Mouse (Mus musculus): ENCODE measurements around the gene Mgmt. TPM values are rescaled to one million over a fixed set of nuclear protein-coding genes. Genes with fewer than 3 reads are reported as not detected.

The Mgmt gene
- total RNA-seq, 1 experiment from 2014 or later, result not detected

GRCm38 (mm10) chr7:137075301-137075700 is 180.9 kb downstream of the Mgmt start:
- no peak for ATAC-seq (replicated peaks; ENCODE audit: insufficient number of reproducible peaks, low FRiP score, low TSS enrichment, poor library complexity, severe bottlenecking)

- no peak for ATAC-seq (replicated peaks; ENCODE audit: insufficient number of reproducible peaks, low FRiP score, low TSS enrichment, poor library complexity, severe bottlenecking)
Observed at GRCm38 (mm10) chr7:137080171-137080570, 185.8 kb downstream of the Mgmt start.

- ATAC-seq (replicated peaks; ENCODE audit: insufficient number of reproducible peaks, low FRiP score, low TSS enrichment, poor library complexity, severe bottlenecking), result no peak
Observed at GRCm38 (mm10) chr7:137082171-137082570, 187.8 kb downstream of the Mgmt start.

- ATAC-seq (replicated peaks; ENCODE audit: insufficient number of reproducible peaks, low FRiP score, low TSS enrichment, poor library complexity, severe bottlenecking), result no peak
Observed at GRCm38 (mm10) chr7:137084651-137085050, 190.2 kb downstream of the Mgmt start.

GRCm38 (mm10) chr7:137085969-137086606 is 191.7 kb downstream of the Mgmt start:
- ATAC-seq (replicated peaks; ENCODE audit: insufficient number of reproducible peaks, low FRiP score, low TSS enrichment, poor library complexity, severe bottlenecking), result no peak

GRCm38 (mm10) chr7:137087136-137087535 is 192.7 kb downstream of the Mgmt start:
- no peak for ATAC-seq (replicated peaks; ENCODE audit: insufficient number of reproducible peaks, low FRiP score, low TSS enrichment, poor library complexity, severe bottlenecking)

GRCm38 (mm10) chr7:137088141-137088540 is 193.7 kb downstream of the Mgmt start:
- ATAC-seq (replicated peaks; ENCODE audit: insufficient number of reproducible peaks, low FRiP score, low TSS enrichment, poor library complexity, severe bottlenecking), result no peak

GRCm38 (mm10) chr7:137094551-137094950 is 200.1 kb downstream of the Mgmt start:
- no peak for ATAC-seq (replicated peaks; ENCODE audit: insufficient number of reproducible peaks, low FRiP score, low TSS enrichment, poor library complexity, severe bottlenecking)

- ATAC-seq (replicated peaks; ENCODE audit: insufficient number of reproducible peaks, low FRiP score, low TSS enrichment, poor library complexity, severe bottlenecking), result no peak
Observed at GRCm38 (mm10) chr7:137095702-137096101, 201.3 kb downstream of the Mgmt start.

- ATAC-seq (replicated peaks; ENCODE audit: insufficient number of reproducible peaks, low FRiP score, low TSS enrichment, poor library complexity, severe bottlenecking), result no peak
Observed at GRCm38 (mm10) chr7:137099766-137100165, 205.4 kb downstream of the Mgmt start.

- no peak for ATAC-seq (replicated peaks; ENCODE audit: insufficient number of reproducible peaks, low FRiP score, low TSS enrichment, poor library complexity, severe bottlenecking)
Observed at GRCm38 (mm10) chr7:137102606-137103195, 208.3 kb downstream of the Mgmt start.

- no peak for ATAC-seq (replicated peaks; ENCODE audit: insufficient number of reproducible peaks, low FRiP score, low TSS enrichment, poor library complexity, severe bottlenecking)
Observed at GRCm38 (mm10) chr7:137112101-137112500, 217.7 kb downstream of the Mgmt start.

- ATAC-seq (replicated peaks; ENCODE audit: insufficient number of reproducible peaks, low FRiP score, low TSS enrichment, poor library complexity, severe bottlenecking), result no peak
Observed at GRCm38 (mm10) chr7:137116246-137116645, 221.8 kb downstream of the Mgmt start.

GRCm38 (mm10) chr7:137121243-137121858 is 226.9 kb downstream of the Mgmt start:
- ATAC-seq (replicated peaks; ENCODE audit: insufficient number of reproducible peaks, low FRiP score, low TSS enrichment, poor library complexity, severe bottlenecking), result no peak

- ATAC-seq (replicated peaks; ENCODE audit: insufficient number of reproducible peaks, low FRiP score, low TSS enrichment, poor library complexity, severe bottlenecking), result no peak
Observed at GRCm38 (mm10) chr7:137128726-137129125, 234.3 kb downstream of the Mgmt start.

GRCm38 (mm10) chr7:137130211-137130610 is 235.8 kb downstream of the Mgmt start:
- ATAC-seq (replicated peaks; ENCODE audit: insufficient number of reproducible peaks, low FRiP score, low TSS enrichment, poor library complexity, severe bottlenecking), result no peak

- ATAC-seq (replicated peaks; ENCODE audit: insufficient number of reproducible peaks, low FRiP score, low TSS enrichment, poor library complexity, severe bottlenecking), result no peak
Observed at GRCm38 (mm10) chr7:137131957-137132356, 237.5 kb downstream of the Mgmt start.

GRCm38 (mm10) chr7:137138101-137138500 is 243.7 kb downstream of the Mgmt start:
- ATAC-seq (replicated peaks; ENCODE audit: insufficient number of reproducible peaks, low FRiP score, low TSS enrichment, poor library complexity, severe bottlenecking), result no peak

- ATAC-seq (replicated peaks; ENCODE audit: insufficient number of reproducible peaks, low FRiP score, low TSS enrichment, poor library complexity, severe bottlenecking), result no peak
Observed at GRCm38 (mm10) chr7:137140321-137140720, 245.9 kb downstream of the Mgmt start.

GRCm38 (mm10) chr7:137141386-137141785 is 247.0 kb downstream of the Mgmt start:
- no peak for ATAC-seq (replicated peaks; ENCODE audit: insufficient number of reproducible peaks, low FRiP score, low TSS enrichment, poor library complexity, severe bottlenecking)
